Mouse (Mus musculus) spleen, postnatal 36 days (tissue): ENCODE measurements around the gene Gm17387.
"Not testable (repeated sequence)": the region's sequence is repeated elsewhere in the genome, so short reads cannot be mapped to it uniquely, and the experiment has no call there.

Experiments used
- DNase-seq, 2 experiments: peaks; one replicate each; pipeline ENCODE4 v3.0.0; 2022; ENCODE audit warnings: low spot score in 2 of 2, mixed read lengths in 1 of 2

Gene Gm17387

GRCm38 (mm10) chr7:141016707-141017697, 11.9 kb upstream of the Gm17387 start:
- no peak for DNase-seq

GRCm38 (mm10) chr7:141017824-141018223, 11.1 kb upstream of the Gm17387 start, which contains the start of gene Ifitm6:
Ifitm6 (minus strand) TSS chr7:141017924.
- not testable (repeated sequence) for DNase-seq

- no peak for DNase-seq
These were observed 9.9 kb upstream of the Gm17387 start for GRCm38 (mm10) chr7:141019028-141019427.

- DNase-seq = no peak
These were observed 7.2 kb upstream of the Gm17387 start for GRCm38 (mm10) chr7:141021489-141022449.

- no peak for DNase-seq
These were observed 3.8 kb upstream of the Gm17387 start for GRCm38 (mm10) chr7:141024865-141025838.

- no peak for DNase-seq
These were observed 2.7 kb upstream of the Gm17387 start for GRCm38 (mm10) chr7:141026097-141026739.

GRCm38 (mm10) chr7:141026740-141027098, 2.2 kb upstream of the Gm17387 start:
- no peak for DNase-seq

- no peak for DNase-seq
These were observed 1.5 kb downstream of the Gm17387 start for GRCm38 (mm10) chr7:141030390-141030789.

GRCm38 (mm10) chr7:141032458-141033167, 3.7 kb downstream of the Gm17387 start:
- DNase-seq = no peak

GRCm38 (mm10) chr7:141036624-141037023, 7.7 kb downstream of the Gm17387 start:
- not testable (repeated sequence) for DNase-seq

GRCm38 (mm10) chr7:141038090-141039032, 9.4 kb downstream of the Gm17387 start:
- no peak for DNase-seq

- no peak for DNase-seq
These were observed 10.6 kb downstream of the Gm17387 start for GRCm38 (mm10) chr7:141039386-141040107.

GRCm38 (mm10) chr7:141040867-141041606, 12.1 kb downstream of the Gm17387 start:
- no peak for DNase-seq

GRCm38 (mm10) chr7:141041661-141042060, 12.7 kb downstream of the Gm17387 start:
- no peak for DNase-seq

- no peak for DNase-seq
These were observed 13.6 kb downstream of the Gm17387 start for GRCm38 (mm10) chr7:141042539-141042938.

GRCm38 (mm10) chr7:141046931-141047580, 18.1 kb downstream of the Gm17387 start:
- DNase-seq = peak in 1 of 2 experiments; percentile 32
